Mouse (Mus musculus) heart, embryonic 12.5 days (tissue): Measurements from ENCODE around the gene Rpain. TPM values are rescaled to one million over a fixed set of nuclear protein-coding genes. Genes with fewer than 3 reads are reported as not detected.

Source experiments
- ATAC-seq: fragments of 200-750 bp; cut with Nextera tagmentation; 2 replicates; pipeline ENCODE4 v1.8.0; 2017; ENCODE audit warnings: moderate TSS enrichment, moderate library complexity; ENCODE audit not compliant: insufficient number of reproducible peaks, low FRiP score
- H3K27ac ChIP-seq: fragments of 300-500 bp; sonication (generic); 2 replicates; pipeline ENCODE4 v1.5.1; 2016; ENCODE audit warnings: mild to moderate bottlenecking, moderate library complexity; ENCODE audit not compliant: poor library complexity, severe bottlenecking
- H3K27me3 ChIP-seq: fragments of 300-500 bp; sonication (generic); replicated peaks from 2 replicates; pipeline ENCODE4 v1.6.1; 2016; ENCODE audit warnings: mild to moderate bottlenecking, moderate library complexity
- H3K36me3 ChIP-seq: fragments of 300-500 bp; sonication (generic); 2 replicates; pipeline ENCODE4 v1.6.1; 2016; ENCODE audit warnings: mild to moderate bottlenecking, moderate library complexity
- H3K4me1 ChIP-seq: fragments of 300-500 bp; sonication (generic); replicated peaks from 2 replicates; pipeline ENCODE4 v1.6.1; 2016; ENCODE audit warnings: mild to moderate bottlenecking
- H3K4me2 ChIP-seq: fragments of 300-500 bp; sonication (generic); 2 replicates; pipeline ENCODE4 v1.6.1; 2016; ENCODE audit warnings: mild to moderate bottlenecking, moderate library complexity
- H3K4me3 ChIP-seq: fragments of 300-500 bp; sonication (generic); 2 replicates; pipeline ENCODE4 v1.5.1; 2016; ENCODE audit warnings: mild to moderate bottlenecking
- H3K9ac ChIP-seq: fragments of 300-500 bp; sonication (generic); 2 replicates; pipeline ENCODE4 v1.6.1; 2016; ENCODE audit warnings: mild to moderate bottlenecking, moderate library complexity
- H3K9me3 ChIP-seq: fragments of 300-500 bp; sonication (generic); replicated peaks from 2 replicates; pipeline ENCODE4 v1.6.1; 2016; ENCODE audit warnings: mild to moderate bottlenecking, moderate library complexity
- WGBS: fragments of 180-500 bp; shearing (Covaris S2); methylation state at CpG from one replicate; pipeline ENCODE4 v1.1.7; 2016; 5-methylcytosine and 5-hydroxymethylcytosine counted together
- polyA plus RNA-seq: library from polyadenylated mRNA; unstranded; fragments of >200 nt; fragmentation: Nextera tagmentation; extraction: Ambion mirVana; gene quantifications from 2 replicates; pipeline ENCODE4 v1.2.1, GENCODE M21; 2016

Rpain gene
- polyA plus RNA-seq, 1 experiment from 2014 or later = 51.2 TPM

DNA sequence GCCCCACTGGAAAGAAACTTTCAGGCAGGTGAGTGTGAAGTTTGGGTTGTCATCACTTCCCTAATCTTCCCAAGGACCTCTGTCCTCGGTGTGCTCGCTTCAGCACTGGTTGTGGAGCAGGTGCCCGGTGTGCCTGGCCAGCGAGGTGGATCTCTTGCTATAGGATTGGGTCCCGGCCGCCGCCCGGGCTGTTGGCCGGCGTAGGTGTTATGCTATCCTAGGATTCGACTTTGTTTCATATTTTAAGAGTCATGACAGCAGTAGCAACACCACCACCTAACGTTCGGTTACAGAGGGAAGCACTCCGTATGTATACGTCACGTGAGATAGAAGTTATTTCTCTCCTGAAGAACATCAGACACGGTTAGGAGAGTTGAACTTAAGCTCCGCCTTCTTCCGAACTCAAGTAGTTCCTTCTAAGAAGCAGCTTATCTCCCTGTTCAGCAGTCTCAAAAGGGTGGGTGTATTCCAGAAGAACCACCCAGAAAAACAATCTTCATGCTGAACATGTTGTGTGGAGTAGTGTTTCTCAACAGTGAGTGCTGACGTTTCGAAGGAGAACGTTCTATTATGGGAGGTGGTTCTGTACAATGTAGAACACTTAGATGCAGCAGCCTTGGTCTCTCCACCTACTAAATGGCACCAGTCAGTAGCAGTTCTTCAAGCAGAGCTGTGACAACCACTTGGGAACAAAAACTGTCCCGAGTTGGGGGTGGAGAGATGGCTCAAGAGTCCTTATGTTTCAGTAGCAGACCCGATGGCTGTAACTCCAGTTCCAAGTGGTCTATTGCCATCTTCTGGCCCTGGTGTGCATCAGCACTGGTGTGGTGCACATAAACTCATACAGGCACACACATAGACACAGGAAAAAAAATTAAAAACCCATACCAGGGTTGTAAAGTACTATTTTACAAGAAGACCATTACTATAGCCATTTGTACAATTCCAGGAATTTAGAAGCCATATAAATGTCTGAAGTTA lies 837 bp downstream of the Rpain start:
- ATAC-seq = peak; percentile 30
- Histone ChIP-seq H3K9me3 (no peaks in the 10 kb centered on the region), H3K27ac (peak overlapping the region; percentile 90), H3K27me3 (no peaks in the 10 kb centered on the region), H3K36me3 (peaks cover 45% of the 10 kb centered on the region), H3K4me3 (peak overlapping the region; percentile 95), H3K4me2 (peak overlapping the region; percentile 80), H3K4me1 (peaks cover 8% of the 10 kb centered on the region), H3K9ac (peak overlapping the region; percentile 74)
- 15% methylated on average over 24 of the region's 24 CpGs for WGBS

DNA sequence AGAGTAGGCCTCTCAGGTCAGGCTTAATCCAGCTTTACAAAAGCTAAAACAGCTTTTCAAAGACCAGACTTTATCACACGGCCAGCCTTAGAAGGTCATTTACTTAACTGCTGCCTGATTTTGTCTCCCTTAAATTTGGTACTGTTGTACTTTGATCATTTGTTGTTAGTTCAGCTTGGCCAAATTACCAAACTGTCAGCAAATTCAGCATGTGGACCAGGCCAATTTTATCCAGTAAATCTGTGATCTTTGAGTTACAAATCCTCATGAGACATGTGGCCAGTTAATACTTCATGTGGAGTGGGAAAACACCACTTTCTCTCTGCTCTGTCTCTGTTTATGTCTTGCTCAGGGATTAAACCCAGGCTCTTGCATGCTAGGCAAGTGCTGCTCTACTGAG lies 2.6 kb downstream of the Rpain start:
- Histone ChIP-seq H3K9ac (no peak overlapping the region), H3K36me3 (peaks cover 51% of the 10 kb centered on the region), H3K4me2 (no peak overlapping the region), H3K4me1 (peaks cover 8% of the 10 kb centered on the region), H3K27me3 (no peaks in the 10 kb centered on the region), H3K27ac (no peak overlapping the region), H3K4me3 (no peak overlapping the region), H3K9me3 (no peaks in the 10 kb centered on the region)
- ATAC-seq = no peak
- WGBS = 76% methylated on average over 1 of the region's 1 CpGs

DNA sequence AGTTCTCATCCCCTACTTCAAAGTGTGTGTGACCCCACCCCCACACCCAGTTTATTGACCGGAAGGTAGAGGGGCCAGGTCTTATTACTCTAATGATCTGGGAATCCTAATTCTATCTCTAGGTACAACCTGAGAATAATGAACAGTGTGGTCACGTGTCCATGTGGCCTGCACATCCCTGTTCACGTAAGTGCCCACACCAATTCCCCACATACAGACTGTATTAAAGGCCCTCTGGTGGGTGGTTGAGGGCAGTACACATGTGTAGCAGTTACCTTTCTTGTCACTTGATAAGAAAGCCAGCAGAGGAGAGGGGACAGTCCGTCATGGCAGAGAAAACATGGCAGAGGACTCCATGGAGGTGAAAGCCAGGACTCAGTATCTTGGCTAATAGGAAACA lies 3.9 kb downstream of the Rpain start:
- H3K36me3 ChIP-seq = peaks cover 63% of the 10 kb centered on the region
- H3K9ac ChIP-seq = no peak overlapping the region
- H3K9me3 ChIP-seq = no peaks in the 10 kb centered on the region
- no peaks in the 10 kb centered on the region for H3K27me3 ChIP-seq
- no peak overlapping the region for H3K4me3 ChIP-seq
- no peak overlapping the region for H3K27ac ChIP-seq
- H3K4me2 ChIP-seq = no peak overlapping the region
- WGBS = 79% methylated on average over 4 of the region's 4 CpGs
- no peaks in the 10 kb centered on the region for H3K4me1 ChIP-seq
- ATAC-seq = no peak

DNA sequence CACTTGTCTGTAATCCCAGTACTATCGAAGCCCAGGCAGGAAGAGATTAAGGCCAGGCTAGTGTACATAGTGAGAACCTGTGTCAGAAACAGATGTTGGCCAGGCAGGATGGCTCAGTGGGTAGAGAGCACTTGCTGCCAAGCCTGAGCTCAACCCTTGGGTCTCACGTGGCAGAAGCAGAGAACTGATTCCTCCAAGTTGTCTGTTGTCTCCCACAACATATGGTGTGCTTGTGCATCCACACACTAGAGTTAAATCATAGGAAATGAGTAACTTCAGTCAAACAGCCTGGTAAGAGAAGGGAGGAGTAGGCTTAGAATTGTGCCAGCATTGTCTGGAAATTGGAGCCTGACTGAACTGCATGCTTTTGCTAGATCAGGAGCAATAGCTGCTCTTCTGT lies 5.2 kb downstream of the Rpain start:
- H3K4me3 ChIP-seq = no peak overlapping the region
- ATAC-seq = no peak
- WGBS = 78% methylated on average over 2 of the region's 2 CpGs
- H3K36me3 ChIP-seq = peaks cover 76% of the 10 kb centered on the region
- H3K27ac ChIP-seq = no peak overlapping the region
- no peaks in the 10 kb centered on the region for H3K4me1 ChIP-seq
- no peak overlapping the region for H3K9ac ChIP-seq
- H3K9me3 ChIP-seq = no peaks in the 10 kb centered on the region
- no peaks in the 10 kb centered on the region for H3K27me3 ChIP-seq
- H3K4me2 ChIP-seq = no peak overlapping the region

GRCm38 (mm10) chr11:70977293-70977692 lies 7.3 kb downstream of the Rpain start:
- WGBS = 83% methylated on average over 6 of the region's 6 CpGs
- ATAC-seq = no peak
- Histone ChIP-seq H3K4me2 (no peak overlapping the region), H3K9me3 (no peaks in the 10 kb centered on the region), H3K27me3 (no peaks in the 10 kb centered on the region), H3K9ac (no peak overlapping the region), H3K36me3 (peaks cover 84% of the 10 kb centered on the region), H3K4me1 (peaks cover 12% of the 10 kb centered on the region), H3K4me3 (no peak overlapping the region), H3K27ac (no peak overlapping the region)

DNA sequence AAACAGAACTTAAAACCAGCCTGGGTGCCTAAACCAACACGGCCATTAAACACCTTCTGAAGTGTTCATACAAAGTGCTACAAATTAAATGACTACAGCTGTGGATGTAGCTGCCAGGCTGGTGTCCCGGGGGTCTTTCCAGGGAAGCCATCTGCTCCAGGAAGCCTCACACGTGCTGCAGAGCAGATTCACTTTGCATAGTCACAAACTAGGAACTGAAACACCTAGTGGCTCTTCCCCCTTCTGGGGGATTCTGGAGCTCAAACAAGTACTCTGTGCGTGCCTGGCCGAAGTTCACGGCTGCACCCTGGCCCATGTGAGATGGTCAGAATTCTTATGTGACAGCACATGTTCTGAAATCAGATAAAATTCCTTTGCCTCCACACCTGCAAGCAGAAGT lies 10.2 kb downstream of the Rpain start:
- Histone ChIP-seq H3K36me3 (peaks cover 69% of the 10 kb centered on the region), H3K4me1 (peaks cover 12% of the 10 kb centered on the region), H3K9me3 (no peaks in the 10 kb centered on the region), H3K4me2 (no peak overlapping the region), H3K9ac (no peak overlapping the region), H3K27ac (no peak overlapping the region), H3K27me3 (no peaks in the 10 kb centered on the region), H3K4me3 (no peak overlapping the region)
- 90% methylated on average over 6 of the region's 6 CpGs for WGBS
- ATAC-seq = no peak

GRCm38 (mm10) chr11:70980751-70981510 lies 10.9 kb downstream of the Rpain start:
- peaks cover 69% of the 10 kb centered on the region for H3K36me3 ChIP-seq
- H3K27me3 ChIP-seq = no peaks in the 10 kb centered on the region
- H3K9me3 ChIP-seq = no peaks in the 10 kb centered on the region
- 86% methylated on average over 14 of the region's 14 CpGs for WGBS
- H3K27ac ChIP-seq = no peak overlapping the region
- H3K4me1 ChIP-seq = peaks cover 12% of the 10 kb centered on the region
- ATAC-seq = no peak
- 0 out of 2 replicates have a peak overlapping the region, but pooled peaks have one; percentile 78 for H3K4me2 ChIP-seq
- H3K9ac ChIP-seq = no peak overlapping the region
- no peak overlapping the region for H3K4me3 ChIP-seq

DNA sequence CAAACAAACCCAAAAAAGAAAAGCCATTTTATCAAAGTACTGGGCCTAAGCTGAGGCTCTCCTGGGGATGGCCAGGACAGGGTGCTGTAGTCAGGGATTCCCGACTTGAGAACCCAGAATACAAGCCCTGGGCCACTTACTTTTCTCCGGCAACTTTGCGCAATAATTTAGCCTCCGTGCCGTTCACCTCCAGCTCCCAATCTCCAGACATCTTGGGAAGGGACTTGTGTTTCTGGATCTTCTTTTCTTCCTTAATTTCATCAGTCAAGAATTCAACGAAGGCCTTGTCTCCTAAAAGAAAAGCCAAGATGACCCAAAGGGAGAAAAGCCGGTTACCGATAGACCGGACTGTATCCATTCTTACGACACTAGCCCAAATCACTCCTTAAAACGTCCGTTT lies 12.0 kb downstream of the Rpain start:
- Histone ChIP-seq H3K4me3 (peak overlapping the region; percentile 97), H3K27me3 (no peaks in the 10 kb centered on the region), H3K36me3 (peaks cover 69% of the 10 kb centered on the region), H3K4me1 (peaks cover 12% of the 10 kb centered on the region), H3K27ac (no peak overlapping the region), H3K9ac (peak overlapping the region; percentile 96), H3K4me2 (peak overlapping the region; percentile 78), H3K9me3 (no peaks in the 10 kb centered on the region)
- 6% methylated on average over 12 of the region's 12 CpGs for WGBS
- no peak for ATAC-seq

- H3K4me1 ChIP-seq = peaks cover 12% of the 10 kb centered on the region
- H3K9me3 ChIP-seq = no peaks in the 10 kb centered on the region
- H3K27ac ChIP-seq = peak within 1 kb of the TSS; percentile 65
- WGBS = under 1% methylated on average over 64 of the region's 64 CpGs
- peak within 1 kb of the TSS; percentile 78 for H3K4me2 ChIP-seq
- peak; percentile 94 for ATAC-seq
- H3K9ac ChIP-seq = peak within 1 kb of the TSS; percentile 96
- peaks cover 69% of the 10 kb centered on the region for H3K36me3 ChIP-seq
- H3K4me3 ChIP-seq = peak within 1 kb of the TSS; percentile 97
- H3K27me3 ChIP-seq = no peaks in the 10 kb centered on the region
Observed at GRCm38 (mm10) chr11:70982557-70983228, 12.7 kb downstream of the Rpain start, which contains the start of gene C1qbp. C1qbp (minus strand) TSS chr11:70983026.

- Histone ChIP-seq H3K27ac (no peak overlapping the region), H3K4me2 (no peak overlapping the region), H3K9me3 (no peaks in the 10 kb centered on the region), H3K4me1 (peaks cover 17% of the 10 kb centered on the region), H3K4me3 (no peak overlapping the region), H3K27me3 (no peaks in the 10 kb centered on the region), H3K9ac (no peak overlapping the region), H3K36me3 (peaks cover 34% of the 10 kb centered on the region)
- 90% methylated on average over 4 of the region's 4 CpGs for WGBS
- ATAC-seq = no peak
Observed at GRCm38 (mm10) chr11:71001167-71001566, 31.2 kb downstream of the Rpain start.
